Mouse (Mus musculus) CH12.LX (cell line): ENCODE data around the gene Gli2. TPM values are rescaled to one million over a fixed set of nuclear protein-coding genes. Genes with fewer than 3 reads are reported as not detected.

Source experiments
- DNase-seq: peaks from one replicate; pipeline ENCODE4 v3.0.0-alpha.2; 2013; ENCODE audit errors: extremely low read depth
- H3K27ac ChIP-seq: 2 replicates; pipeline ENCODE4 v1.5.1; 2012; ENCODE audit warnings: low read depth, mild to moderate bottlenecking, control low read depth, moderate library complexity; ENCODE audit not compliant: insufficient read depth
- H3K27me3 ChIP-seq: replicated peaks from 2 replicates; pipeline ENCODE3; 2012; ENCODE audit warnings: inconsistent platforms
- H3K36me3 ChIP-seq, 2 experiments: replicated peaks in 1 of 2; 2 replicates each; pipeline versions ENCODE3 to v1.6.1; 2012; ENCODE audit warnings: inconsistent platforms in 1 of 2, low read length in 1 of 2, mild to moderate bottlenecking in 1 of 2, mixed read lengths in 1 of 2, moderate library complexity in 1 of 2; ENCODE audit not compliant: control insufficient read depth in 1 of 2, insufficient read depth in 1 of 2
- H3K4me1 ChIP-seq, 2 experiments: 2 replicates each; pipeline ENCODE4 v1.6.1; 2012; ENCODE audit warnings: inconsistent platforms in 1 of 2, moderate library complexity in 1 of 2; ENCODE audit not compliant: insufficient read depth in 2 of 2, control insufficient read depth in 1 of 2
- H3K4me2 ChIP-seq: 2 replicates; pipeline ENCODE4 v1.6.1; 2012; ENCODE audit warnings: low read depth, mild to moderate bottlenecking, control low read depth; ENCODE audit not compliant: poor library complexity, insufficient read depth, severe bottlenecking
- H3K4me3 ChIP-seq, 3 experiments: fragments of 150-350 bp in 1 of 3; sonication (generic) in 1 of 3; replicated peaks in 1 of 3; 2 replicates each; pipeline versions ENCODE3 to v1.5.1; 2011 to 2012; ENCODE audit warnings: low read depth in 2 of 3, low read length in 2 of 3, mild to moderate bottlenecking in 2 of 3, moderate library complexity in 2 of 3, control low read depth in 1 of 3, improper control_type of control experiment in 1 of 3, inconsistent platforms in 1 of 3, mixed read lengths in 1 of 3; ENCODE audit not compliant: poor library complexity in 1 of 3
- H3K79me2 ChIP-seq: replicated peaks from 2 replicates; pipeline ENCODE4 v1.6.1; 2012; ENCODE audit warnings: mild to moderate bottlenecking, moderate library complexity; ENCODE audit not compliant: control insufficient read depth, poor library complexity, insufficient read depth, severe bottlenecking; ENCODE audit errors: extremely low read depth
- H3K9ac ChIP-seq: 2 replicates; pipeline ENCODE4 v1.6.1; 2012; ENCODE audit warnings: low read depth, mild to moderate bottlenecking, control low read depth, moderate library complexity; ENCODE audit not compliant: insufficient read depth
- H3K9me3 ChIP-seq: replicated peaks from 2 replicates; pipeline ENCODE3; 2012; ENCODE audit warnings: low read length, inconsistent platforms, mixed read lengths
- CHD1 ChIP-seq: IDR thresholded peaks from 2 replicates; pipeline ENCODE4 v1.6.1; 2012; ENCODE audit warnings: low read depth, low read length, improper control_type of control experiment, inconsistent platforms
- ELF1 ChIP-seq: IDR thresholded peaks from 2 replicates; pipeline ENCODE4 v1.6.1; 2014; ENCODE audit warnings: low read depth, mild to moderate bottlenecking, inconsistent platforms, low read length, improper control_type of control experiment
- GABPA ChIP-seq: IDR thresholded peaks from 2 replicates; pipeline ENCODE4 v1.6.1; 2012; ENCODE audit warnings: low read depth, low read length, improper control_type of control experiment, inconsistent platforms; ENCODE audit not compliant: insufficient replicate concordance
- HCFC1 ChIP-seq: IDR thresholded peaks from 2 replicates; pipeline ENCODE4 v1.6.1; 2012; ENCODE audit warnings: low read depth, mild to moderate bottlenecking, inconsistent platforms, low read length, improper control_type of control experiment
- IRF4 ChIP-seq: IDR thresholded peaks from 2 replicates; pipeline ENCODE4 v1.6.1; 2014; ENCODE audit warnings: low read depth, mild to moderate bottlenecking, inconsistent platforms, low read length, improper control_type of control experiment
- JUN ChIP-seq: IDR thresholded peaks from 2 replicates; pipeline ENCODE4 v1.6.1; 2011; ENCODE audit warnings: low read depth, mild to moderate bottlenecking, low read length, improper control_type of control experiment, moderate library complexity; ENCODE audit not compliant: insufficient read depth
- JUND ChIP-seq: conservative IDR thresholded peaks from 2 replicates; pipeline ENCODE4 v1.6.1; 2011; ENCODE audit warnings: low read depth, low read length, improper control_type of control experiment
- KAT2A ChIP-seq: IDR thresholded peaks from 2 replicates; pipeline ENCODE4 v1.6.1; 2012; ENCODE audit warnings: low read length, improper control_type of control experiment, inconsistent platforms; ENCODE audit not compliant: insufficient replicate concordance
- MAFK ChIP-seq: IDR thresholded peaks from 2 replicates; pipeline ENCODE4 v1.6.1; 2011; ENCODE audit warnings: low read length, improper control_type of control experiment; ENCODE audit not compliant: insufficient replicate concordance
- NELFE ChIP-seq: IDR thresholded peaks from 2 replicates; pipeline ENCODE4 v1.6.1; 2011; ENCODE audit warnings: low read depth, low read length, improper control_type of control experiment
- NRF1 ChIP-seq: IDR thresholded peaks from 2 replicates; pipeline ENCODE4 v1.6.1; 2014; ENCODE audit warnings: low read depth, mild to moderate bottlenecking, inconsistent platforms, low read length, improper control_type of control experiment, moderate library complexity
- PAX5 ChIP-seq: IDR thresholded peaks from 2 replicates; pipeline ENCODE4 v1.6.1; 2012; ENCODE audit warnings: low read length, inconsistent platforms, mixed read lengths
- SIN3A ChIP-seq: IDR thresholded peaks from 2 replicates; pipeline ENCODE4 v1.6.1; 2012; ENCODE audit warnings: low read length, improper control_type of control experiment, inconsistent platforms
- UBTF ChIP-seq: IDR thresholded peaks from 2 replicates; pipeline ENCODE4 v1.6.1; 2012; ENCODE audit warnings: low read depth, mild to moderate bottlenecking, inconsistent platforms, low read length, improper control_type of control experiment, moderate library complexity
- USF2 ChIP-seq: conservative IDR thresholded peaks from 2 replicates; pipeline ENCODE4 v1.6.1; 2011; ENCODE audit warnings: low read depth, low read length, improper control_type of control experiment
- ZC3H11A ChIP-seq: IDR thresholded peaks from 2 replicates; pipeline ENCODE4 v1.6.1; 2012; ENCODE audit warnings: low read depth, mild to moderate bottlenecking, inconsistent platforms, low read length, improper control_type of control experiment
- ZMIZ1 ChIP-seq: IDR thresholded peaks from 2 replicates; pipeline ENCODE4 v1.6.1; 2012; ENCODE audit warnings: low read depth, mild to moderate bottlenecking, inconsistent platforms, low read length, improper control_type of control experiment
- ZNF384 ChIP-seq: IDR thresholded peaks from 2 replicates; pipeline ENCODE4 v1.6.1; 2012; ENCODE audit warnings: low read depth, low read length, improper control_type of control experiment, inconsistent platforms
- dilution Hi-C: fragments of 300-500 bp; cut with MboI; formaldehyde crosslinking; loops from 2 replicates; pipeline ENCODE4 v1.14.3; 2020; ENCODE audit warnings: low sequenced_read_pairs; ENCODE audit not compliant: extremely low pct_unique_long_range_greater_than_20kb, extremely low pct_ligation_motif_present
- in situ Hi-C: fragments of 300-500 bp; cut with MboI; formaldehyde crosslinking; loops from 3 replicates; pipeline ENCODE4 v1.14.3; 2019; ENCODE audit warnings: low sequenced_read_pairs, low pct_ligation_motif_present, low pct_unique_long_range_greater_than_20kb, mixed read lengths
- polyA plus RNA-seq: library from polyadenylated mRNA; unstranded; fragments of >175 nt; gene quantifications from 2 replicates; pipeline ENCODE4 v1.2.1, GENCODE M21; 2012; ENCODE audit warnings: low read depth; ENCODE audit not compliant: insufficient read length
- total RNA-seq, 2 experiments: library from RNA; depleted of rRNA; stranded (reverse); fragments of 300-350 nt in 1 of 2; fragments of >200 nt in 1 of 2; gene quantifications; 2 replicates each; pipeline ENCODE4 v1.2.3; 2012 to 2014

The Gli2 gene
- total and polyA plus RNA-seq, 3 experiments, result not detected

- H3K4me3 ChIP-seq, result no peak overlapping the region
- no peak for DNase-seq
- no peak overlapping the region for H3K4me2 ChIP-seq
- dilution Hi-C loops (no loop called here), in situ Hi-C loops (no loop called here)
- H3K9me3 ChIP-seq, result peaks cover 86% of the 10 kb centered on the region
- no peaks in the 10 kb centered on the region for H3K79me2 ChIP-seq
- TF ChIP-seq PAX5 (no peak), ZC3H11A (no peak), ZMIZ1 (no peak), JUN (no peak), IRF4 (no peak), HCFC1 (no peak), NRF1 (no peak), MAFK (no peak), JUND (no peak), ZNF384 (no peak), SIN3A (no peak), CHD1 (no peak), ELF1 (no peak), NELFE (no peak), USF2 (no peak)
- no peak overlapping the region for H3K9ac ChIP-seq
- H3K4me1 ChIP-seq, result no peaks in the 10 kb centered on the region
- no peaks in the 10 kb centered on the region for H3K36me3 ChIP-seq
- no peaks in the 10 kb centered on the region for H3K27me3 ChIP-seq
- H3K27ac ChIP-seq, result no peak overlapping the region
Observed at GRCm38 (mm10) chr1:119055801-119056200, 2.4 kb upstream of the Gli2 start.

GRCm38 (mm10) chr1:119054468-119054867, 1.0 kb upstream of the Gli2 start:
- Histone ChIP-seq H3K4me1 (no peaks in the 10 kb centered on the region), H3K36me3 (no peaks in the 10 kb centered on the region), H3K27ac (no peak overlapping the region)
- TF ChIP-seq GABPA, result no peak
- no peak for TF ChIP-seq ZNF384
- TF ChIP-seq UBTF, result no peak
- TF ChIP-seq NRF1, result no peak
- TF ChIP-seq JUND, result no peak
- TF ChIP-seq KAT2A, result no peak
- TF ChIP-seq, all 38 proteins: peak for 0
- no peak for DNase-seq
- in situ Hi-C loops (no loop called here), dilution Hi-C loops (no loop called here)
- Histone ChIP-seq H3K27me3 (no peaks in the 10 kb centered on the region), H3K4me2 (no peak overlapping the region), H3K4me3 (no peak overlapping the region), H3K9ac (no peak overlapping the region), H3K9me3 (peaks cover 87% of the 10 kb centered on the region), H3K79me2 (no peaks in the 10 kb centered on the region)
